Mouse (Mus musculus) limb, embryonic 13.5 days (tissue): ENCODE measurements at regions not wholly inside any gene's neighbourhood (a gene's known extent, or its start where the extent isn't known, plus 50 kb on each side); places are given as distances from the start of the nearest gene placed in this dataset.

Source experiments
- ATAC-seq: fragments of 200-750 bp; cut with Nextera tagmentation; 2 replicates; pipeline ENCODE4 v1.8.0; 2017; ENCODE audit warnings: low read depth, moderate number of reproducible peaks, moderate TSS enrichment; ENCODE audit not compliant: low FRiP score
- H3K27ac ChIP-seq: fragments of 300-500 bp; sonication (generic); 2 replicates; pipeline ENCODE4 v1.5.1; 2015; ENCODE audit warnings: inconsistent platforms, mild to moderate bottlenecking, moderate library complexity
- H3K27me3 ChIP-seq: fragments of 300-500 bp; sonication (generic); 2 replicates; pipeline ENCODE4 v1.6.1; 2015; ENCODE audit warnings: mild to moderate bottlenecking, inconsistent platforms
- H3K36me3 ChIP-seq: fragments of 300-500 bp; sonication (generic); 2 replicates; pipeline ENCODE4 v1.6.1; 2015; ENCODE audit warnings: inconsistent platforms, mild to moderate bottlenecking, moderate library complexity
- H3K4me1 ChIP-seq: fragments of 300-500 bp; sonication (generic); 2 replicates; pipeline ENCODE4 v1.6.1; 2015; ENCODE audit warnings: inconsistent platforms
- H3K4me2 ChIP-seq: fragments of 300-500 bp; sonication (generic); replicated peaks from 2 replicates; pipeline ENCODE4 v1.6.1; 2015; ENCODE audit warnings: inconsistent platforms, mild to moderate bottlenecking, moderate library complexity
- H3K4me3 ChIP-seq: fragments of 300-500 bp; sonication (generic); 2 replicates; pipeline ENCODE4 v1.5.1; 2015; ENCODE audit warnings: moderate library complexity, mild to moderate bottlenecking, inconsistent platforms
- H3K9ac ChIP-seq: fragments of 300-500 bp; sonication (generic); 2 replicates; pipeline ENCODE4 v1.6.1; 2015; ENCODE audit warnings: mild to moderate bottlenecking, inconsistent platforms
- H3K9me3 ChIP-seq: fragments of 300-500 bp; sonication (generic); 2 replicates; pipeline ENCODE4 v1.6.1; 2016; ENCODE audit warnings: inconsistent platforms
- WGBS: fragments of 180-500 bp; shearing (Covaris S2); methylation state at CpG from one replicate; pipeline ENCODE4 v1.1.7; 2015; 5-methylcytosine and 5-hydroxymethylcytosine counted together

GRCm38 (mm10) chr11:18821384-18821783 is 197.4 kb downstream of the Meis1 start:
- Histone ChIP-seq H3K9me3 (no peaks in the 10 kb centered on the region), H3K9ac (no peak overlapping the region), H3K27me3 (no peaks in the 10 kb centered on the region), H3K4me1 (no peaks in the 10 kb centered on the region), H3K4me2 (no peak overlapping the region), H3K36me3 (no peaks in the 10 kb centered on the region), H3K27ac (no peak overlapping the region), H3K4me3 (no peak overlapping the region)
- 41% methylated on average over 1 of the region's 1 CpGs for WGBS
- no peak for ATAC-seq

GRCm38 (mm10) chr11:18814110-18814509 is 204.7 kb downstream of the Meis1 start:
- WGBS: 87% methylated on average over 3 of the region's 3 CpGs
- H3K27ac ChIP-seq: no peak overlapping the region
- no peak overlapping the region for H3K4me3 ChIP-seq
- H3K4me1 ChIP-seq: no peaks in the 10 kb centered on the region
- no peaks in the 10 kb centered on the region for H3K36me3 ChIP-seq
- H3K27me3 ChIP-seq: no peaks in the 10 kb centered on the region
- no peak overlapping the region for H3K9ac ChIP-seq
- no peaks in the 10 kb centered on the region for H3K9me3 ChIP-seq
- no peak overlapping the region for H3K4me2 ChIP-seq
- ATAC-seq: no peak

- H3K9ac ChIP-seq: no peak overlapping the region
- no peak for ATAC-seq
- no peak overlapping the region for H3K4me3 ChIP-seq
- H3K4me2 ChIP-seq: no peak overlapping the region
- H3K27me3 ChIP-seq: peaks cover 9% of the 10 kb centered on the region; the same call in 1 of the 2 replicates
- H3K27ac ChIP-seq: no peak overlapping the region
- WGBS: 96% methylated on average over 3 of the region's 3 CpGs
- no peaks in the 10 kb centered on the region for H3K9me3 ChIP-seq
- no peaks in the 10 kb centered on the region for H3K36me3 ChIP-seq
- H3K4me1 ChIP-seq: no peaks in the 10 kb centered on the region
Measured at GRCm38 (mm10) chr11:18767479-18767878, 251.3 kb downstream of the Meis1 start.

GRCm38 (mm10) chr11:18766458-18767016 is 252.2 kb downstream of the Meis1 start:
- Histone ChIP-seq H3K36me3 (no peaks in the 10 kb centered on the region), H3K9me3 (no peaks in the 10 kb centered on the region), H3K4me1 (no peaks in the 10 kb centered on the region), H3K27ac (no peak overlapping the region), H3K4me3 (no peak overlapping the region), H3K9ac (no peak overlapping the region), H3K27me3 (peaks cover 9% of the 10 kb centered on the region; the same call in 1 of the 2 replicates), H3K4me2 (no peak overlapping the region)
- no peak for ATAC-seq
- 67% methylated on average over 6 of the region's 6 CpGs for WGBS

- Histone ChIP-seq H3K27ac (no peak overlapping the region), H3K4me1 (peaks cover 17% of the 10 kb centered on the region), H3K4me2 (0 out of 2 replicates have a peak overlapping the region, but pooled peaks have one; percentile 0), H3K36me3 (no peaks in the 10 kb centered on the region), H3K4me3 (no peak overlapping the region), H3K27me3 (peaks cover 39% of the 10 kb centered on the region), H3K9me3 (no peaks in the 10 kb centered on the region), H3K9ac (no peak overlapping the region)
- ATAC-seq: peak; percentile 59; the same call in 1 of the 2 replicates
- WGBS: 11% methylated on average over 6 of the region's 6 CpGs
Measured at GRCm38 (mm10) chr11:18758591-18759074, 260.2 kb downstream of the Meis1 start.

GRCm38 (mm10) chr11:18756576-18756975 is 262.2 kb downstream of the Meis1 start:
- Histone ChIP-seq H3K9me3 (no peaks in the 10 kb centered on the region), H3K4me2 (no peak overlapping the region), H3K36me3 (no peaks in the 10 kb centered on the region), H3K4me1 (peaks cover 17% of the 10 kb centered on the region), H3K27me3 (peaks cover 52% of the 10 kb centered on the region), H3K4me3 (no peak overlapping the region), H3K9ac (no peak overlapping the region), H3K27ac (no peak overlapping the region)
- no peak for ATAC-seq
- WGBS: 23% methylated on average over 1 of the region's 1 CpGs

GRCm38 (mm10) chr11:18754732-18755525 is 263.9 kb downstream of the Meis1 start:
- peaks cover 17% of the 10 kb centered on the region for H3K4me1 ChIP-seq
- no peaks in the 10 kb centered on the region for H3K9me3 ChIP-seq
- WGBS: 39% methylated on average over 9 of the region's 9 CpGs
- no peaks in the 10 kb centered on the region for H3K36me3 ChIP-seq
- H3K4me3 ChIP-seq: no peak overlapping the region
- H3K27me3 ChIP-seq: peaks cover 69% of the 10 kb centered on the region
- H3K4me2 ChIP-seq: no peak overlapping the region
- H3K27ac ChIP-seq: no peak overlapping the region
- ATAC-seq: no peak
- H3K9ac ChIP-seq: no peak overlapping the region

GRCm38 (mm10) chr11:18753856-18754255 is 264.9 kb downstream of the Meis1 start:
- 3% methylated on average over 9 of the region's 9 CpGs for WGBS
- Histone ChIP-seq H3K9ac (no peak overlapping the region), H3K36me3 (no peaks in the 10 kb centered on the region), H3K9me3 (no peaks in the 10 kb centered on the region), H3K27ac (no peak overlapping the region), H3K4me2 (no peak overlapping the region), H3K4me3 (no peak overlapping the region), H3K4me1 (peaks cover 14% of the 10 kb centered on the region), H3K27me3 (peaks cover 79% of the 10 kb centered on the region)
- ATAC-seq: no peak

GRCm38 (mm10) chr11:18753246-18753645 is 265.5 kb downstream of the Meis1 start:
- no peak overlapping the region for H3K9ac ChIP-seq
- WGBS: 55% methylated on average over 1 of the region's 1 CpGs
- H3K27me3 ChIP-seq: peaks cover 81% of the 10 kb centered on the region
- no peak overlapping the region for H3K27ac ChIP-seq
- H3K36me3 ChIP-seq: no peaks in the 10 kb centered on the region
- H3K4me3 ChIP-seq: no peak overlapping the region
- ATAC-seq: no peak
- H3K4me1 ChIP-seq: peaks cover 11% of the 10 kb centered on the region
- H3K4me2 ChIP-seq: no peak overlapping the region
- H3K9me3 ChIP-seq: no peaks in the 10 kb centered on the region

GRCm38 (mm10) chr11:18752512-18752911 is 266.3 kb downstream of the Meis1 start:
- Histone ChIP-seq H3K9me3 (no peaks in the 10 kb centered on the region), H3K27ac (no peak overlapping the region), H3K9ac (no peak overlapping the region), H3K27me3 (peaks cover 88% of the 10 kb centered on the region), H3K4me2 (no peak overlapping the region), H3K36me3 (no peaks in the 10 kb centered on the region), H3K4me1 (peaks cover 15% of the 10 kb centered on the region), H3K4me3 (no peak overlapping the region)
- WGBS: 49% methylated on average over 2 of the region's 2 CpGs
- no peak for ATAC-seq

- no peak overlapping the region for H3K9ac ChIP-seq
- WGBS: 15% methylated on average over 20 of the region's 20 CpGs
- 0 out of 2 replicates have a peak overlapping the region, but pooled peaks have one; percentile 14 for H3K4me2 ChIP-seq
- no peaks in the 10 kb centered on the region for H3K36me3 ChIP-seq
- H3K27me3 ChIP-seq: peaks cover 91% of the 10 kb centered on the region
- no peak overlapping the region for H3K4me3 ChIP-seq
- peaks cover 16% of the 10 kb centered on the region for H3K4me1 ChIP-seq
- no peak overlapping the region for H3K27ac ChIP-seq
- no peak for ATAC-seq
- no peaks in the 10 kb centered on the region for H3K9me3 ChIP-seq
Measured at GRCm38 (mm10) chr11:18750911-18751841, 267.6 kb downstream of the Meis1 start.

GRCm38 (mm10) chr11:18750080-18750375 is 268.8 kb downstream of the Meis1 start:
- Histone ChIP-seq H3K4me2 (no peak overlapping the region), H3K27ac (no peak overlapping the region), H3K36me3 (no peaks in the 10 kb centered on the region), H3K9me3 (no peaks in the 10 kb centered on the region), H3K4me1 (peaks cover 21% of the 10 kb centered on the region), H3K27me3 (peaks cover 96% of the 10 kb centered on the region), H3K4me3 (no peak overlapping the region), H3K9ac (no peak overlapping the region)
- 49% methylated on average over 2 of the region's 2 CpGs for WGBS
- ATAC-seq: no peak
